Mouse (Mus musculus): ENCODE results near the gene Ccdc32. TPM values are rescaled to one million over a fixed set of nuclear protein-coding genes. Genes with fewer than 3 reads are reported as not detected.

Gene Ccdc32
- total RNA-seq, 1 experiment: 6.3 TPM

DNA sequence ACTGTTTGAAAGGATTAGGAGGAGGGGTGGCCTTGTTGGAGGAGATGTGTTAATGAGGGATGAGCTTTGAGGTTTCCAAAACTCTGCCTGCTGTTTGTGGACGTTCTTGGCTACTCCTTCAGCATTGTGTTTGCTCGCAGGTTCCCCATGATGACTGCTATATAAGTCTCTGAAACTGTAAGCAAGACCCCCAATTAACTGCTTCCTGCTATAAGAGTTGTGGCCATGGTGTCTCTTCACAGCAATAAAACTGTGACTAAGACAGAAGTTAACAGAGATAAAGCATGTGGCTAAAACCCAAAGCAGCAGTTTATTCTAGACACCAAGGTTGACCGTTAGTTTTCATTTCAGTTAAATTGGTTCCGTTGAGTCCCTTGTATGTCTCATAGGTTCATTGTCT, 18.7 kb upstream of the Ccdc32 start:
- H3K4me3 ChIP-seq (ENCODE audit: insufficient read depth in 1 of 2, low read depth in 1 of 2, low read length in 2 of 2, poor library complexity in 1 of 2, severe bottlenecking in 1 of 2): peak overlapping the region; percentile 84
- TF ChIP-seq MAFK (IDR thresholded peaks at IDR 0.05; ENCODE audit: insufficient read depth, low read depth, low read length): no peak
- TF ChIP-seq ZC3H11A (IDR thresholded peaks at IDR 0.05; ENCODE audit: borderline replicate concordance, low read depth, low read length): 0 out of 2 replicates have a peak, but pooled peaks have one; percentile 1
- H3K27ac ChIP-seq (ENCODE audit: insufficient read depth, low read depth, low read length, poor library complexity, severe bottlenecking): no peak overlapping the region
- peak overlapping the region; percentile 91; the same call in 1 of the 2 replicates for H3K9ac ChIP-seq (ENCODE audit: insufficient read depth, low read depth, low read length, poor library complexity, severe bottlenecking)
- no peak for DNase-seq (ENCODE audit: low read depth, low spot score)
- H3K9me3 ChIP-seq (ENCODE audit: control insufficient read depth, insufficient read depth, low read depth, low read length): no peaks in the 10 kb centered on the region
- H3K4me1 ChIP-seq (ENCODE audit: control insufficient read depth in 2 of 2, insufficient read depth in 2 of 2, low read length in 2 of 2, poor library complexity in 1 of 2): peaks cover 3 to 6% of the 10 kb centered on the region in 2 experiments; a peak in 2 of 4 replicates
- in situ Hi-C loops (cut with MboI; ENCODE audit: low sequenced_read_pairs in 2 of 2, unreplicated experiment in 2 of 2): no loop called here
- H3K36me3 ChIP-seq (ENCODE audit: control insufficient read depth, insufficient read depth, low read length, poor library complexity, severe bottlenecking): peaks cover 4% of the 10 kb centered on the region; the same call in 1 of the 2 replicates

- Histone ChIP-seq H3K27ac (ENCODE audit: insufficient read depth, low read depth, low read length, poor library complexity, severe bottlenecking) (peak within 1 kb of the TSS; percentile 86), H3K9ac (ENCODE audit: insufficient read depth, low read depth, low read length, poor library complexity, severe bottlenecking) (peak within 1 kb of the TSS; percentile 91), H3K4me3 (ENCODE audit: insufficient read depth in 1 of 2, low read depth in 1 of 2, low read length in 2 of 2, poor library complexity in 1 of 2, severe bottlenecking in 1 of 2) (peak within 1 kb of the TSS; percentile 84), H3K9me3 (ENCODE audit: control insufficient read depth, insufficient read depth, low read depth, low read length) (no peaks in the 10 kb centered on the region), H3K36me3 (ENCODE audit: control insufficient read depth, insufficient read depth, low read length, poor library complexity, severe bottlenecking) (peaks cover 4% of the 10 kb centered on the region), H3K4me1 (ENCODE audit: control insufficient read depth in 2 of 2, insufficient read depth in 2 of 2, low read length in 2 of 2, poor library complexity in 1 of 2) (peaks cover 3 to 4% of the 10 kb centered on the region in 2 experiments; a peak in 2 of 4 replicates)
- in situ Hi-C loops (cut with MboI; ENCODE audit: low sequenced_read_pairs in 2 of 2, unreplicated experiment in 2 of 2): no loop called here
- peak; percentile 95 for DNase-seq (ENCODE audit: low read depth, low spot score)
- TF ChIP-seq ZNF384 (IDR thresholded peaks at IDR 0.05; ENCODE audit: low read depth, low read length) (0 out of 2 replicates have a peak, but pooled peaks have one; percentile 5), MAFK (IDR thresholded peaks at IDR 0.05; ENCODE audit: insufficient read depth, low read depth, low read length) (peak; percentile 92), CHD2 (IDR thresholded peaks at IDR 0.05; ENCODE audit: low read depth, low read length) (no peak), ZC3H11A (IDR thresholded peaks at IDR 0.05; ENCODE audit: borderline replicate concordance, low read depth, low read length) (0 out of 2 replicates have a peak, but pooled peaks have one; percentile 14), HCFC1 (IDR thresholded peaks at IDR 0.05; ENCODE audit: borderline replicate concordance, insufficient read depth, low read length) (peak; percentile 82)
Measured at GRCm38 (mm10) chr2:119046649-119047611, 17.7 kb upstream of the Ccdc32 start, which contains the start of gene Knl1. Gene Knl1, plus strand, starts transcription at chr2:119047119.

DNA sequence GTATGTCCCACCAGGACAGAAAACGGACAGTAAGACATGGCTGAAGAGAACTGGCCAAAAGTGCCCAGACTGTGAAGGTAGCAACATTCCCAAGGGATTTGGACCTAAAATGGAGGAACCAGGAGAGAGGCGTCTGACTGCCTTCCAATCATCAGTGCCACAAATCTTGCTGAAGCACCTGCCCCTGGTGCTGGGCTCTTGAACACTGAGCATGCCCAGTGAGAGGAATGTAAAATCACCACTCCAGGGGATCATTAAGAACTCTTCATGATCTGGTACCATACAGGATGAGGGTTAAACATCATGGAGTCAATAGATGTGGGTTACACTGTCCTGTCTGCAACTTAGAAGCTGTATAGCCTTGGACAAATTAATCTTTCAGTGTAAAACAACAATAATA, 16.0 kb upstream of the Ccdc32 start:
- DNase-seq (ENCODE audit: low read depth, low spot score): no peak
- TF ChIP-seq ZC3H11A (IDR thresholded peaks at IDR 0.05; ENCODE audit: borderline replicate concordance, low read depth, low read length) (no peak), CHD2 (IDR thresholded peaks at IDR 0.05; ENCODE audit: low read depth, low read length) (no peak), HCFC1 (IDR thresholded peaks at IDR 0.05; ENCODE audit: borderline replicate concordance, insufficient read depth, low read length) (no peak), MAFK (IDR thresholded peaks at IDR 0.05; ENCODE audit: insufficient read depth, low read depth, low read length) (no peak), ZNF384 (IDR thresholded peaks at IDR 0.05; ENCODE audit: low read depth, low read length) (no peak)
- H3K4me3 ChIP-seq (ENCODE audit: insufficient read depth in 1 of 2, low read depth in 1 of 2, low read length in 2 of 2, poor library complexity in 1 of 2, severe bottlenecking in 1 of 2): no peak overlapping the region
- no peak overlapping the region for H3K27ac ChIP-seq (ENCODE audit: insufficient read depth, low read depth, low read length, poor library complexity, severe bottlenecking)
- in situ Hi-C loops (cut with MboI; ENCODE audit: low sequenced_read_pairs in 2 of 2, unreplicated experiment in 2 of 2): no loop called here
- no peaks in the 10 kb centered on the region; the same call in 1 of the 2 replicates for H3K36me3 ChIP-seq (ENCODE audit: control insufficient read depth, insufficient read depth, low read length, poor library complexity, severe bottlenecking)
- H3K9me3 ChIP-seq (ENCODE audit: control insufficient read depth, insufficient read depth, low read depth, low read length): no peaks in the 10 kb centered on the region
- H3K4me1 ChIP-seq (ENCODE audit: control insufficient read depth in 2 of 2, insufficient read depth in 2 of 2, low read length in 2 of 2, poor library complexity in 1 of 2): peaks cover 0 to 5% of the 10 kb centered on the region in 2 experiments; a peak in 1 of 4 replicates
- H3K9ac ChIP-seq (ENCODE audit: insufficient read depth, low read depth, low read length, poor library complexity, severe bottlenecking): no peak overlapping the region

DNA sequence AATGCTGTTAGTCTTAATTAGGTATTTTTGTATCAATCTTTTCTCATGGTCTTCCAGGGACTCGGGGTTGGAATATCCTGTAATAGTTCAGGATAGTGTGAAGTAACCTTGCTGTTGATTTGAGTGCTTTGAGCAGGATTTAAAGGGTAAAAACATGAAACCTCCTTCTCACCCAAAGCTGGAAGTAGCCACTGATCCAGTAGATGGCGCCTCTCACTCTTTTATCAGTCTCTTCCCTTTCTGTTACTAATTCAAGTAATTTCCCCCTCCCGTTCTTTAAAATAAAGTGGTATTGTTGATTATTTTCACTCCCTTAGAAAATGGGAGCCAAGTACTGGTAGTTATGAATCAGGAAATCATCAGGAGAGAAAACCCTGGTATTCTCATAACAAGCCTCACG, 11.7 kb upstream of the Ccdc32 start:
- Histone ChIP-seq H3K27ac (ENCODE audit: insufficient read depth, low read depth, low read length, poor library complexity, severe bottlenecking) (no peak overlapping the region), H3K36me3 (ENCODE audit: control insufficient read depth, insufficient read depth, low read length, poor library complexity, severe bottlenecking) (peaks cover 22% of the 10 kb centered on the region), H3K9me3 (ENCODE audit: control insufficient read depth, insufficient read depth, low read depth, low read length) (no peaks in the 10 kb centered on the region), H3K4me1 (ENCODE audit: control insufficient read depth in 2 of 2, insufficient read depth in 2 of 2, low read length in 2 of 2, poor library complexity in 1 of 2) (peaks cover 2 to 4% of the 10 kb centered on the region in 2 experiments; a peak in 1 of 4 replicates), H3K9ac (ENCODE audit: insufficient read depth, low read depth, low read length, poor library complexity, severe bottlenecking) (no peak overlapping the region), H3K4me3 (ENCODE audit: insufficient read depth in 1 of 2, low read depth in 1 of 2, low read length in 2 of 2, poor library complexity in 1 of 2, severe bottlenecking in 1 of 2) (no peak overlapping the region)
- in situ Hi-C loops (cut with MboI; ENCODE audit: low sequenced_read_pairs in 2 of 2, unreplicated experiment in 2 of 2): no loop called here
- DNase-seq (ENCODE audit: low read depth, low spot score): no peak
- TF ChIP-seq CHD2 (IDR thresholded peaks at IDR 0.05; ENCODE audit: low read depth, low read length) (no peak), ZC3H11A (IDR thresholded peaks at IDR 0.05; ENCODE audit: borderline replicate concordance, low read depth, low read length) (no peak), ZNF384 (IDR thresholded peaks at IDR 0.05; ENCODE audit: low read depth, low read length) (no peak), MAFK (IDR thresholded peaks at IDR 0.05; ENCODE audit: insufficient read depth, low read depth, low read length) (no peak), HCFC1 (IDR thresholded peaks at IDR 0.05; ENCODE audit: borderline replicate concordance, insufficient read depth, low read length) (no peak)
